Mouse (Mus musculus) lung, adult 2 months (tissue): ENCODE data around the gene Calcoco1.

Source experiments
- CTCF ChIP-seq: fragments of 200-500 bp; IDR thresholded peaks from 2 replicates; pipeline ENCODE4 v1.5.1; 2011; ENCODE audit warnings: mild to moderate bottlenecking, low read length, control low read depth; ENCODE audit not compliant: insufficient read depth
- POLR2A ChIP-seq: fragments of 200-500 bp; IDR thresholded peaks from 2 replicates; pipeline ENCODE4 v1.6.1; 2011; ENCODE audit warnings: low read depth, mild to moderate bottlenecking, control low read depth, low read length, borderline replicate concordance; ENCODE audit errors: extremely low read depth

- TF ChIP-seq CTCF (no peak), POLR2A (no peak)
Observed at GRCm38 (mm10) chr15:102752164-102752563, 30.2 kb upstream of the Calcoco1 start.
